Mouse (Mus musculus) left cerebral cortex, postnatal 25 days (tissue): Measurements from ENCODE around the gene Ctps. TPM values are rescaled to one million over a fixed set of nuclear protein-coding genes. Genes with fewer than 3 reads are reported as not detected.

Source experiments
- total RNA-seq, 2 experiments: library from RNA; stranded (reverse); gene quantifications; 2 replicates each; pipeline ENCODE4 v1.2.3; 2021

Gene Ctps
- total RNA-seq, 2 experiments from 2014 or later: 45.3 to 48.6 TPM

Other genes starting within 250 kb of the Ctps start
- 100 to 1,000 TPM; 102 to 113 TPM for gene Scmh1, start 165.0 kb downstream of the Ctps start, total RNA-seq
- gene Slfnl1, start 38.0 kb downstream of the Ctps start, total RNA-seq: not detected
- not detected for gene Gm8439, start 18.5 kb upstream of the Ctps start, total RNA-seq
- 10 to 100 TPM; 17.9 to 18.8 TPM for gene Cited4, start 96.3 kb upstream of the Ctps start, total RNA-seq
- gene Kcnq4, start 178.3 kb upstream of the Ctps start, total RNA-seq: 1 to 10 TPM; 7.4 to 8.5 TPM